Mouse (Mus musculus): Measurements from ENCODE around the gene Rcor2.

The Rcor2 gene

DNA sequence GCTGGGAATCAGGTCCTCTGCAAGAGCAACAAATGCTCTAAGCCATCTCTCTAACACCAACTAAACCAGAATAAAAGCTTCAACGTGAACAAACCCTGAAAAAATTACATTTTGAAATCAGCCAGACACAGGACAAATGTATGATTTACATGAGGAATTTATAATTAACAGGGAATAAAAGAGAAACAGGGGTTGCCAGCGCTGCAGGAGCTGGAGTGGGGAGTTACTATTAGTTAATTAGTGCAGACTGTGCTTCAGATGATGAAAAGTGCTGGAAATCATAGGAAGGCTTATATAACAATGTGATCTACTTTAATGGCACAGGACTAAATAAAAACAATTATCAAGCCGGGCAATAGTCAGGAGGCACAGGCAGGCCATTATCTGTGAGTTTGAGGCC, 54.3 kb downstream of the Rcor2 start:
- DNase-seq, result no peak

Data from cerebellum, postnatal 14 days (tissue).